Mouse (Mus musculus) liver, embryonic 15.5 days (tissue): ENCODE measurements around the gene Dmbt1. TPM values are rescaled to one million over a fixed set of nuclear protein-coding genes. Genes with fewer than 3 reads are reported as not detected.
"Not testable (repeated sequence)": the region's sequence is repeated elsewhere in the genome, so short reads cannot be mapped to it uniquely, and the experiment has no call there.

Experiments
- ATAC-seq: fragments of 200-750 bp; cut with Nextera tagmentation; 2 replicates; pipeline ENCODE4 v1.8.0; 2017; ENCODE audit warnings: moderate number of reproducible peaks, mild to moderate bottlenecking, moderate library complexity; ENCODE audit not compliant: insufficient read depth
- H3K27ac ChIP-seq: fragments of 300-500 bp; sonication (generic); replicated peaks from 2 replicates; pipeline ENCODE4 v1.5.1; 2015; ENCODE audit warnings: mild to moderate bottlenecking, inconsistent platforms
- H3K27me3 ChIP-seq: fragments of 300-500 bp; sonication (generic); 2 replicates; pipeline ENCODE4 v1.6.1; 2015; ENCODE audit warnings: mild to moderate bottlenecking, inconsistent platforms
- H3K36me3 ChIP-seq: fragments of 300-500 bp; sonication (generic); replicated peaks from 2 replicates; pipeline ENCODE4 v1.6.1; 2015; ENCODE audit warnings: moderate library complexity, mild to moderate bottlenecking, inconsistent platforms
- H3K4me1 ChIP-seq: fragments of 300-500 bp; sonication (generic); replicated peaks from 2 replicates; pipeline ENCODE4 v1.6.1; 2015; ENCODE audit warnings: inconsistent platforms
- H3K4me2 ChIP-seq: fragments of 300-500 bp; sonication (generic); 2 replicates; pipeline ENCODE4 v1.6.1; 2015; ENCODE audit warnings: moderate library complexity, mild to moderate bottlenecking, inconsistent platforms
- H3K4me3 ChIP-seq: fragments of 300-500 bp; sonication (generic); replicated peaks from 2 replicates; pipeline ENCODE4 v1.5.1; 2015; ENCODE audit warnings: mild to moderate bottlenecking, inconsistent platforms
- H3K9ac ChIP-seq: fragments of 300-500 bp; sonication (generic); 2 replicates; pipeline ENCODE4 v1.6.1; 2015; ENCODE audit warnings: moderate library complexity, mild to moderate bottlenecking, inconsistent platforms
- H3K9me3 ChIP-seq: fragments of 300-500 bp; sonication (generic); replicated peaks from 2 replicates; pipeline ENCODE4 v1.6.1; 2016; ENCODE audit warnings: inconsistent platforms
- WGBS: fragments of 180-500 bp; shearing (Covaris S2); methylation state at CpG from one replicate; pipeline ENCODE4 v1.1.7; 2015; ENCODE audit warnings: mixed read lengths; ENCODE audit not compliant: insufficient replicate concordance; 5-methylcytosine and 5-hydroxymethylcytosine counted together
- polyA plus RNA-seq: library from polyadenylated mRNA; unstranded; fragments of >200 nt; fragmentation: Nextera tagmentation; extraction: Ambion mirVana; gene quantifications from 2 replicates; pipeline ENCODE4 v1.2.1, GENCODE M21; 2015

The Dmbt1 gene
- polyA plus RNA-seq, 1 experiment from 2014 or later = 0.22 TPM

GRCm38 (mm10) chr7:131054808-131055370 lies 23.0 kb downstream of the Dmbt1 start:
- H3K4me1 ChIP-seq = no peaks in the 10 kb centered on the region
- ATAC-seq = no peak
- no peak overlapping the region for H3K27ac ChIP-seq
- H3K27me3 ChIP-seq = no peaks in the 10 kb centered on the region
- no peak overlapping the region for H3K9ac ChIP-seq
- no peak overlapping the region for H3K4me2 ChIP-seq
- H3K36me3 ChIP-seq = no peaks in the 10 kb centered on the region
- H3K9me3 ChIP-seq = no peaks in the 10 kb centered on the region
- no peak overlapping the region for H3K4me3 ChIP-seq

DNA sequence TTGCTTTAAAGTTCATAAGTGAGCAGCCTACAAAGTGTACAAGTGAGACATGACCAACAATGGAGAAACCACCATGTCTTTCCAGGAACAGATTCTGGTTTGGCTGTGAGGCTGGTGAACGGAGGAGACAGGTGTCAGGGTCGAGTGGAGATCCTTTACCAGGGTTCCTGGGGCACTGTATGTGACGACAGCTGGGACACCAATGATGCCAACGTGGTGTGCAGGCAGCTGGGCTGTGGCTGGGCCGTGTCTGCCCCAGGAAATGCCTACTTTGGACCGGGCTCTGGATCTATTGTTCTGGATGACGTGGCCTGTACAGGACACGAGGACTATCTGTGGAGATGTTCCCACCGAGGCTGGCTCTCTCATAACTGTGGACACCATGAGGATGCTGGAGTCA lies 26.1 kb downstream of the Dmbt1 start:
- not testable (repeated sequence) for H3K36me3 ChIP-seq, H3K27ac ChIP-seq, H3K4me3 ChIP-seq, H3K4me2 ChIP-seq, H3K9ac ChIP-seq, H3K9me3 ChIP-seq, H3K4me1 ChIP-seq, H3K27me3 ChIP-seq, ATAC-seq
- 50% methylated on average over 9 of the region's 9 CpGs for WGBS

GRCm38 (mm10) chr7:131059808-131060207 lies 28.0 kb downstream of the Dmbt1 start:
- H3K27me3 ChIP-seq, H3K4me3 ChIP-seq, H3K4me1 ChIP-seq, H3K9ac ChIP-seq, ATAC-seq, H3K27ac ChIP-seq, H3K36me3 ChIP-seq, H3K9me3 ChIP-seq, H3K4me2 ChIP-seq: not testable (repeated sequence)
- WGBS = 64% methylated on average over 2 of the region's 2 CpGs

DNA sequence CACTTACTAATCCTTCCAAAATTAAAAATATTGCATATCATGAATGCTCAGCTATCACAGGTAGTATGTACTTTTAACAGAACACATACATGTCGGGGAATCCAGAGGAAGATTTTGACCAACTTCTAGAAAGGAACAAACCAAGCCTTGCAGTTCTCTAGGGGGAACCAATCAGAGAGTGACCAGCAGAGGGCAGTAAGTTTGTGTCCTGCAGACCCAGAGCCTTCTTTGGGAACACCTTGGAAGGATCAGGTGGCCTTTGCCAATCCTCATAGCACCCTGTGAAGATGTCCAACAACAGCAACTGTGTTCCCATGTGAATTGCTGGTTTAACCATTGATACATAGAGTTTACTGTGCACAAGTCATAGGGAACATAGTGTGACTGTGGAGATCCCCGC lies 30.7 kb downstream of the Dmbt1 start:
- Histone ChIP-seq H3K9ac (no peak overlapping the region), H3K4me1 (no peaks in the 10 kb centered on the region), H3K9me3 (no peaks in the 10 kb centered on the region), H3K36me3 (no peaks in the 10 kb centered on the region), H3K4me2 (no peak overlapping the region), H3K27me3 (no peaks in the 10 kb centered on the region), H3K27ac (no peak overlapping the region), H3K4me3 (no peak overlapping the region)
- ATAC-seq = no peak
- 59% methylated on average over 2 of the region's 2 CpGs for WGBS

DNA sequence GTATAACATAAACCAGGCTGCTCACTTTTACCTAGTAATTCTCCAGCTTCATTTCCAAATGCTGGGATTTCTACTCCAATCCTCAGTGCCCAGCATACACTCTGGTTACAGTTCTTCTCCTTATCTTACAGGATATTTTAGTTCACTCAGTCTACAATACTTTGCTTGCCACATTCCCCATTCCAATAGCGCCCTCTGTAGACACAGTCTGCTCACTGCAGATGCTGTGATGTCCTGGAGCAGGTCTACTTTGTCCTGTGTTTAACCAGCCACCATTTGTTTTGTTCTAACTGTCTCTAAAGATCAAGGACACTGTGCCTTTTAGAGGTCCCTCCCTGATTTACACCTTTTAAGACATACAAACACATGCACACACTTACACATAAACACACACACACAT lies 36.3 kb downstream of the Dmbt1 start:
- H3K27me3 ChIP-seq, H3K4me1 ChIP-seq, ATAC-seq, H3K9ac ChIP-seq, H3K4me2 ChIP-seq, H3K4me3 ChIP-seq, H3K9me3 ChIP-seq, H3K36me3 ChIP-seq, H3K27ac ChIP-seq: not testable (repeated sequence)
- WGBS = 0% methylated on average over 1 of the region's 1 CpGs

GRCm38 (mm10) chr7:131073476-131073875 lies 41.6 kb downstream of the Dmbt1 start:
- H3K9ac ChIP-seq, ATAC-seq, H3K27me3 ChIP-seq, H3K4me1 ChIP-seq, H3K36me3 ChIP-seq, H3K27ac ChIP-seq, H3K9me3 ChIP-seq, H3K4me3 ChIP-seq, H3K4me2 ChIP-seq: not testable (repeated sequence)
- WGBS = 66% methylated on average over 3 of the region's 3 CpGs

- not testable (repeated sequence) for H3K36me3 ChIP-seq, H3K9ac ChIP-seq, ATAC-seq, H3K4me3 ChIP-seq, H3K9me3 ChIP-seq, H3K27ac ChIP-seq, H3K4me1 ChIP-seq, H3K4me2 ChIP-seq, H3K27me3 ChIP-seq
- 47% methylated on average over 6 of the region's 6 CpGs for WGBS
Measured at GRCm38 (mm10) chr7:131074098-131074497, 42.2 kb downstream of the Dmbt1 start.

DNA sequence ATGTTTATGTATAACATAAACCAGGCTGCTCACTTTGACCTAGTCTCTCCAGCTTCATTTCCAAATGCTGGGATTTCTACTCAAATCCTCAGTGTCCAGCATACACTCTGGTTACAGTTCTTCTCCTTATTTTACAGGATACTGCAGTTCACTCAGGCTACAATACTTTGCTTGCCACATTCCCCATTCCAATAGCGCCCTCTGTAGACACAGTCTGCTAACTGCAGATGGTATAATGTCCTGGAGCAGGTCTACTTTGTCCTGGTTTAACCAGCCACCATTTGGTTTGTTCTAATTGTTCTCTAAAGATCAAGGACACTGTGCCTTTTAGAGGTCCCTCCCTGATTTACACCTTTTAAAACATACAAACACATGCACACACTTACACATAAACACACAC lies 44.1 kb downstream of the Dmbt1 start:
- H3K9ac ChIP-seq = no peak overlapping the region
- 0% methylated on average over 1 of the region's 1 CpGs for WGBS
- H3K36me3 ChIP-seq = no peaks in the 10 kb centered on the region
- no peak for ATAC-seq
- H3K4me2 ChIP-seq = no peak overlapping the region
- H3K4me1 ChIP-seq = no peaks in the 10 kb centered on the region
- no peaks in the 10 kb centered on the region for H3K9me3 ChIP-seq
- H3K27ac ChIP-seq = no peak overlapping the region
- H3K4me3 ChIP-seq = no peak overlapping the region
- H3K27me3 ChIP-seq = no peaks in the 10 kb centered on the region

GRCm38 (mm10) chr7:131082403-131082802 lies 50.5 kb downstream of the Dmbt1 start:
- H3K4me3 ChIP-seq, H3K4me2 ChIP-seq, H3K27ac ChIP-seq, H3K4me1 ChIP-seq, H3K9ac ChIP-seq, H3K27me3 ChIP-seq, H3K9me3 ChIP-seq, ATAC-seq, H3K36me3 ChIP-seq: not testable (repeated sequence)
- WGBS = 57% methylated on average over 9 of the region's 9 CpGs

- H3K27me3 ChIP-seq = no peaks in the 10 kb centered on the region
- no peak overlapping the region for H3K4me2 ChIP-seq
- no peaks in the 10 kb centered on the region for H3K4me1 ChIP-seq
- H3K27ac ChIP-seq = no peak overlapping the region
- 26% methylated on average over 3 of the region's 3 CpGs for WGBS
- no peak overlapping the region for H3K9ac ChIP-seq
- no peak for ATAC-seq
- no peak overlapping the region for H3K4me3 ChIP-seq
- no peaks in the 10 kb centered on the region for H3K9me3 ChIP-seq
- H3K36me3 ChIP-seq = no peaks in the 10 kb centered on the region
Measured at GRCm38 (mm10) chr7:131112486-131112885, 80.6 kb downstream of the Dmbt1 start.

- no peak for ATAC-seq
- H3K36me3 ChIP-seq = no peaks in the 10 kb centered on the region
- no peak overlapping the region for H3K9ac ChIP-seq
- H3K9me3 ChIP-seq = no peaks in the 10 kb centered on the region
- H3K27ac ChIP-seq = no peak overlapping the region
- H3K4me1 ChIP-seq = no peaks in the 10 kb centered on the region
- H3K4me3 ChIP-seq = no peak overlapping the region
- H3K4me2 ChIP-seq = no peak overlapping the region
- no peaks in the 10 kb centered on the region for H3K27me3 ChIP-seq
- 55% methylated on average over 6 of the region's 6 CpGs for WGBS
Measured at GRCm38 (mm10) chr7:131113676-131114075, 81.8 kb downstream of the Dmbt1 start.

GRCm38 (mm10) chr7:131114434-131114833 lies 82.6 kb downstream of the Dmbt1 start:
- no peak overlapping the region for H3K9ac ChIP-seq
- H3K27ac ChIP-seq = no peak overlapping the region
- WGBS = 61% methylated on average over 2 of the region's 2 CpGs
- H3K4me1 ChIP-seq = no peaks in the 10 kb centered on the region
- H3K4me2 ChIP-seq = no peak overlapping the region
- H3K4me3 ChIP-seq = no peak overlapping the region
- H3K36me3 ChIP-seq = no peaks in the 10 kb centered on the region
- ATAC-seq = no peak
- H3K9me3 ChIP-seq = no peaks in the 10 kb centered on the region
- no peaks in the 10 kb centered on the region for H3K27me3 ChIP-seq
